ENCODE assay signal across 13 mouse cellular contexts in genomic region chr3:51135581-51135980, GRCm38 (mm10).
"Had no signal": no experiment of that assay in that cellular context is flagged by ENCODE, and none has a peak within 500 bp of the region (broad histone marks: within the 10 kb centered on the region; RNA-seq: fewer than 3 reads in every experiment).

No protein-coding gene starts in this region.

- H3K4me2 ChIP-seq: intestine, embryonic 15.5 days; kidney, embryonic 15.5 days; liver, embryonic 12.5 days; lung, embryonic 14.5 days; neural tube, embryonic 12.5 days had no signal

- H3K36me3 ChIP-seq: intestine, embryonic 15.5 days; kidney, embryonic 15.5 days; liver, embryonic 12.5 days; midbrain, embryonic 10.5 days; neural tube, embryonic 12.5 days had no signal

- H3K27me3 ChIP-seq: intestine, embryonic 15.5 days; kidney, embryonic 15.5 days; liver, embryonic 12.5 days; neural tube, embryonic 12.5 days had no signal

- H3K9me3 ChIP-seq: intestine, embryonic 15.5 days; kidney, embryonic 15.5 days; liver, embryonic 12.5 days; midbrain, embryonic 10.5 days; neural tube, embryonic 12.5 days had no signal

- ATAC-seq: intestine, embryonic 15.5 days; liver, embryonic 12.5 days had no signal

- H3K4me1 ChIP-seq: intestine, embryonic 15.5 days; kidney, embryonic 15.5 days; liver, embryonic 12.5 days; neural tube, embryonic 12.5 days had no signal

- DNase-seq: kidney, adult 2 months; kidney, postnatal 14 days; left cerebral cortex, postnatal 4 days; lung, embryonic 14.5 days; lung, postnatal 10 days; lung, postnatal 4 days; thymus, postnatal 4 days had no signal

- H3K9ac ChIP-seq: intestine, embryonic 15.5 days; kidney, embryonic 15.5 days; liver, embryonic 12.5 days; lung, embryonic 14.5 days; neural tube, embryonic 12.5 days had no signal

- H3K4me3 ChIP-seq: intestine, embryonic 15.5 days; kidney, embryonic 15.5 days; liver, embryonic 12.5 days; midbrain, embryonic 10.5 days; myocyte; neural tube, embryonic 12.5 days had no signal

- H3K27ac ChIP-seq: intestine, embryonic 15.5 days; kidney, embryonic 15.5 days; liver, embryonic 12.5 days; midbrain, embryonic 10.5 days; neural tube, embryonic 12.5 days had no signal
